Mouse (Mus musculus): ENCODE results near the gene Fam174b. TPM values are rescaled to one million over a fixed set of nuclear protein-coding genes. Genes with fewer than 3 reads are reported as not detected.

The Fam174b gene
- polyA plus RNA-seq, 1 experiment = 17.6 TPM

DNA sequence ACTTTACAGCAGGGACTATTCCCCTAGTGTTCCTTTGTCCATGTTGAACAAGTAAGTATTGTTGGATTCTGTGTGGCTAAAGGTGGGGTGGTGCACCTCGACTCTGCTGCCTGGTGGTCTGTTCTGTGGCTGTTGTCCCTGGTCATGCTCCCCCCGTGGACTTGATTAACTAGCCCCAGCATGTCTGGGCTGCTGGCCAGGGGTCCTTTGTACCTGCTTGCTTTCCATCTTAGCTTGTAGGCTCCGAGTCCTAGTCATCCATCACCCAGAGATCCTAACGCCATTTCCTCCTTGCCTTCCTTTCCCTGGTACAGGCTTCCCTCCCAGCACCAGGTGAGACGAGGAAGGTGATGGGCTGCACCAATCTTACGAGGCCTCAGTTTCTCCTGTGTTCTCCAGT is 1.7 kb downstream of the Fam174b start:
- WGBS = 38% methylated on average over 6 of the region's 6 CpGs
- Histone ChIP-seq H3K4me3 (ENCODE audit: low read depth, low read length) (peak overlapping the region; percentile 17), H3K4me1 (ENCODE audit: control insufficient read depth, insufficient read depth, insufficient read length, low read length) (no peaks in the 10 kb centered on the region), H3K36me3 (ENCODE audit: control insufficient read depth, insufficient read depth, low read length) (no peaks in the 10 kb centered on the region), H3K27ac (ENCODE audit: insufficient read depth, low read depth, low read length) (no peak overlapping the region), H3K27me3 (ENCODE audit: control insufficient read depth, insufficient read depth, low read length) (no peaks in the 10 kb centered on the region)
- TF ChIP-seq POLR2A (IDR thresholded peaks at IDR 0.05; ENCODE audit: low read depth, low read length) (no peak), CTCF (IDR thresholded peaks at IDR 0.05; ENCODE audit: extremely low read depth, insufficient read length, insufficient replicate concordance, low read depth, low read length) (no peak)

- TF ChIP-seq CTCF (IDR thresholded peaks at IDR 0.05; ENCODE audit: extremely low read depth, insufficient read length, insufficient replicate concordance, low read depth, low read length) (no peak), POLR2A (IDR thresholded peaks at IDR 0.05; ENCODE audit: low read depth, low read length) (no peak)
Measured at GRCm38 (mm10) chr7:73743144-73743543, 3.0 kb downstream of the Fam174b start.

GRCm38 (mm10) chr7:73743831-73744370 is 3.8 kb downstream of the Fam174b start:
- no peaks in the 10 kb centered on the region for H3K36me3 ChIP-seq (ENCODE audit: control insufficient read depth, insufficient read depth, low read length)
- H3K4me3 ChIP-seq (ENCODE audit: low read depth, low read length) = no peak overlapping the region
- H3K4me1 ChIP-seq (ENCODE audit: control insufficient read depth, insufficient read depth, insufficient read length, low read length) = peaks cover 5% of the 10 kb centered on the region; the same call in 1 of the 2 replicates
- 92% methylated on average over 10 of the region's 10 CpGs for WGBS
- H3K27me3 ChIP-seq (ENCODE audit: control insufficient read depth, insufficient read depth, low read length) = no peaks in the 10 kb centered on the region
- H3K27ac ChIP-seq (ENCODE audit: insufficient read depth, low read depth, low read length) = no peak overlapping the region
- no peak for TF ChIP-seq POLR2A (IDR thresholded peaks at IDR 0.05; ENCODE audit: low read depth, low read length)
- no peak for TF ChIP-seq CTCF (IDR thresholded peaks at IDR 0.05; ENCODE audit: extremely low read depth, insufficient read length, insufficient replicate concordance, low read depth, low read length)

More at GRCm38 (mm10) chr7:73743144-73743543, 3.0 kb downstream of the Fam174b start:
- Histone ChIP-seq H3K36me3 (ENCODE audit: control insufficient read depth, insufficient read depth, low read length) (no peaks in the 10 kb centered on the region), H3K4me1 (ENCODE audit: control insufficient read depth, insufficient read depth, insufficient read length, low read length) (peaks cover 5% of the 10 kb centered on the region; the same call in 1 of the 2 replicates), H3K4me3 (ENCODE audit: low read depth, low read length) (no peak overlapping the region), H3K27me3 (ENCODE audit: control insufficient read depth, insufficient read depth, low read length) (no peaks in the 10 kb centered on the region), H3K27ac (ENCODE audit: insufficient read depth, low read depth, low read length) (no peak overlapping the region)
- 87% methylated on average over 8 of the region's 8 CpGs for WGBS

GRCm38 (mm10) chr7:73745903-73746302 is 5.8 kb downstream of the Fam174b start:
- TF ChIP-seq CTCF (IDR thresholded peaks at IDR 0.05; ENCODE audit: extremely low read depth, insufficient read length, insufficient replicate concordance, low read depth, low read length) (no peak), POLR2A (IDR thresholded peaks at IDR 0.05; ENCODE audit: low read depth, low read length) (no peak)
- Histone ChIP-seq H3K27me3 (ENCODE audit: control insufficient read depth, insufficient read depth, low read length) (no peaks in the 10 kb centered on the region), H3K27ac (ENCODE audit: insufficient read depth, low read depth, low read length) (no peak overlapping the region), H3K36me3 (ENCODE audit: control insufficient read depth, insufficient read depth, low read length) (no peaks in the 10 kb centered on the region), H3K4me1 (ENCODE audit: control insufficient read depth, insufficient read depth, insufficient read length, low read length) (peaks cover 14% of the 10 kb centered on the region; the same call in 1 of the 2 replicates), H3K4me3 (ENCODE audit: low read depth, low read length) (no peak overlapping the region)
- 24% methylated on average over 5 of the region's 5 CpGs for WGBS

GRCm38 (mm10) chr7:73746836-73747235 is 6.7 kb downstream of the Fam174b start:
- WGBS = 56% methylated on average over 4 of the region's 4 CpGs
- no peaks in the 10 kb centered on the region for H3K27me3 ChIP-seq (ENCODE audit: control insufficient read depth, insufficient read depth, low read length)
- H3K4me1 ChIP-seq (ENCODE audit: control insufficient read depth, insufficient read depth, insufficient read length, low read length) = peaks cover 14% of the 10 kb centered on the region; the same call in 1 of the 2 replicates
- TF ChIP-seq POLR2A (IDR thresholded peaks at IDR 0.05; ENCODE audit: low read depth, low read length) = no peak
- H3K27ac ChIP-seq (ENCODE audit: insufficient read depth, low read depth, low read length) = no peak overlapping the region
- H3K4me3 ChIP-seq (ENCODE audit: low read depth, low read length) = no peak overlapping the region
- H3K36me3 ChIP-seq (ENCODE audit: control insufficient read depth, insufficient read depth, low read length) = no peaks in the 10 kb centered on the region

DNA sequence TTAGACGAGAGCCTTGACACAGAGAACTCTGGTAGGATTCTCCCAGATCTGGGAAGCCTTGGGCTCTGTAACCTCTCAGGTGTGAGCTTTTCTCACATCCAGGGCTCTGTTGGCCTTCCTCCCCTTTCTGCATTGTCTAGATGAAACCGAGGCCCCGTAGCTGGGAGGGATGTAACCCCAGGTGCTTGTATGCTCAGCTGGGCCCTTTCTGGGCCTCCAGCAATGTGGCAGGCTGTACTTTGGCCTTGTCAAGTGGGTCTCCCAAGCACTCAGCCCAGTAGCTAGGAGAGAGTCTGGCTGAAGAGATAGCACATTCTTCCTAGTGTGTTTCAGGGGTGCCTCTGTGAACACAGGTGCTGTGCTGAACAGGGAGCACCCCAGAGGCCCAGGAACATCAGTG is 7.4 kb downstream of the Fam174b start:
- no peak overlapping the region for H3K27ac ChIP-seq (ENCODE audit: insufficient read depth, low read depth, low read length)
- H3K36me3 ChIP-seq (ENCODE audit: control insufficient read depth, insufficient read depth, low read length) = no peaks in the 10 kb centered on the region
- peaks cover 14% of the 10 kb centered on the region; the same call in 1 of the 2 replicates for H3K4me1 ChIP-seq (ENCODE audit: control insufficient read depth, insufficient read depth, insufficient read length, low read length)
- TF ChIP-seq POLR2A (IDR thresholded peaks at IDR 0.05; ENCODE audit: low read depth, low read length) = no peak
- TF ChIP-seq CTCF (IDR thresholded peaks at IDR 0.05; ENCODE audit: extremely low read depth, insufficient read length, insufficient replicate concordance, low read depth, low read length) = no peak
- no peak overlapping the region for H3K4me3 ChIP-seq (ENCODE audit: low read depth, low read length)
- WGBS = 42% methylated on average over 3 of the region's 3 CpGs
- no peaks in the 10 kb centered on the region for H3K27me3 ChIP-seq (ENCODE audit: control insufficient read depth, insufficient read depth, low read length)

DNA sequence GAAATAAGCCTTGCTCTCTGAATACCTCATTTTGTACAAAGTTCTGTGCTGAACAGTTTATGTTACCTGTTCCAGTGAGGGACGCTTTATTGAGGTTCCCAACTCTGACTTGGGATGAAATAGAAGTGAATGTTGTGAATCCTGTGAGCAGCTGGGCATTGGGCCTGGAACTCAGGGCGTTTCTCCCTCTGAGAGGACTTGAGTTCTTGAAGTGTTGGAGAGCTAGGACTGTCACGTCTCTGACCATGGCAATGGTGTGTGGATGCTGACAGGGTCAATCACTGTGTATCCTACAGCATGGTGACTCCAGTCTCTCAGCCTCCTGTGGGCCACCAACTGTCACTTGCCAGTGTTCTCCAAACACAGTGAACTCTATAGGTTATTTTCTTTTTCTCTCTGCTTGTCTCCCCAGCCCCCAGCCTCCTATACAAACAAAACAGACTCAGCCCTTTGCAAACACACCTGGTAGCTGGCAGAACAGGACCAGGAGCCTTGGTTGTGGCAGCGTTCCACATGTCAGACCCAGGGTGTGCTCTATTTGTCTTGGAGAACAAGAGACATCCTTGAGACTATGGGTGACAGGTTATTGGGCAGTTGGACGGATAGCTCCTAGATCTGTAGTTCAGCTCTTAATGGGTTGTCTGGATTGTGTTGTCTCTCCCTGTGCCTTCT is 8.5 kb downstream of the Fam174b start:
- Histone ChIP-seq H3K36me3 (ENCODE audit: control insufficient read depth, insufficient read depth, low read length) (no peaks in the 10 kb centered on the region), H3K4me1 (ENCODE audit: control insufficient read depth, insufficient read depth, insufficient read length, low read length) (peaks cover 14% of the 10 kb centered on the region; the same call in 1 of the 2 replicates), H3K4me3 (ENCODE audit: low read depth, low read length) (no peak overlapping the region), H3K27ac (ENCODE audit: insufficient read depth, low read depth, low read length) (peak overlapping the region; percentile 35; the same call in 1 of the 2 replicates), H3K27me3 (ENCODE audit: control insufficient read depth, insufficient read depth, low read length) (no peaks in the 10 kb centered on the region)
- WGBS = 40% methylated on average over 5 of the region's 5 CpGs
- TF ChIP-seq POLR2A (IDR thresholded peaks at IDR 0.05; ENCODE audit: low read depth, low read length) = no peak
- TF ChIP-seq CTCF (IDR thresholded peaks at IDR 0.05; ENCODE audit: extremely low read depth, insufficient read length, insufficient replicate concordance, low read depth, low read length) = no peak
